Mouse (Mus musculus) Patski (cell line): ENCODE results near the gene Spdye4b. TPM values are rescaled to one million over a fixed set of nuclear protein-coding genes. Genes with fewer than 3 reads are reported as not detected.
"Not testable (repeated sequence)": the region's sequence is repeated elsewhere in the genome, so short reads cannot be mapped to it uniquely, and the experiment has no call there.

Source experiments
- ATAC-seq: fragments of 100-300 bp; one replicate; pipeline ENCODE4 v1.8.0; 2021
- CTCF ChIA-PET: fragments of 350-600 bp; sonication (Branson Sonifier 250); formaldehyde crosslinking; loops from one replicate; lab custom pipeline; 2022; ENCODE audit warnings: inconsistent platforms; lab: Charles Lee
- POLR2A ChIA-PET: fragments of 350-600 bp; sonication (Branson Sonifier 250); formaldehyde crosslinking; loops from one replicate; lab custom pipeline; 2022; ENCODE audit warnings: antibody characterized with exemption, inconsistent platforms; lab: Charles Lee
- DNase-seq: peaks from one replicate; pipeline ENCODE4 v3.0.0-alpha.2; 2011; ENCODE audit warnings: low read depth, low spot score
- H3K27me3 ChIP-seq: fragments of 371-371 bp; one replicate; pipeline ENCODE4 v1.5.1; 2021
- CTCF ChIP-seq: fragments of 100-300 bp; IDR thresholded peaks from one replicate; pipeline ENCODE4 v1.5.1; 2021
- in situ Hi-C: fragments of 300-500 bp; cut with MboI; formaldehyde crosslinking; loops from 3 replicates; pipeline ENCODE4 v1.11.1; 2018; ENCODE audit warnings: low pct_unique_long_range_greater_than_20kb, mixed read lengths
- polyA plus RNA-seq: library from polyadenylated mRNA; unstranded; gene quantifications from one replicate; pipeline ENCODE4 v1.2.3, GENCODE M21; 2021

Spdye4b gene
- polyA plus RNA-seq, 1 experiment from 2014 or later = not detected

DNA sequence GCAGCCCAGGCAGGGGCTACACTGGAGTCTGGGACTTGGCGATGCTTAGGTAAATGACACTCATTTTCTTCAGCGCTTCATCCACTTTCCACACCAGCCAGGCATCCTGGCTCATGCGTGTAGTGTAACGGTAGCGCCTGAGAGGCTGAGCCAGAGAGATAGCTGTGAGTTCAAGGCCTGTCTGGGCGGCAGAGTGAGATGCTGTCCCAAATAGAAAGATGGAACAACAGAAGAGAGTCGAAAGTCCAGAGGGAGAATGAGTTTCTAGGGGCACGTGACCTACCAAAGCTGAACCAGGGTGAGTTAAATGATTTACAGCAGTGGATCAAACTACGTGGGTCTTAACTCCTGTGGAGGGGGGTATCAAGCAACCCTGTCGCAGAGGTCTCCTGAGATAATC is 27.1 kb upstream of the Spdye4b start:
- DNase-seq (no peak), ATAC-seq (no peak)
- ChIA-PET POLR2A (no interaction called here), CTCF (no interaction called here)
- in situ Hi-C loops = no loop called here
- no peak for TF ChIP-seq CTCF
- H3K27me3 ChIP-seq = peaks cover 18% of the 10 kb centered on the region

- TF ChIP-seq CTCF = no peak
- peaks cover 20% of the 10 kb centered on the region for H3K27me3 ChIP-seq
- in situ Hi-C loops = no loop called here
- ATAC-seq = no peak
- CTCF ChIA-PET = no interaction called here
- DNase-seq = no peak
- POLR2A ChIA-PET = no interaction called here
These were observed 25.3 kb upstream of the Spdye4b start for GRCm38 (mm10) chr5:143155534-143155933.

- ChIA-PET CTCF (no interaction called here), POLR2A (no interaction called here)
- DNase-seq (no peak), ATAC-seq (no peak)
- H3K27me3 ChIP-seq = no peaks in the 10 kb centered on the region
- in situ Hi-C loops = no loop called here
- no peak for TF ChIP-seq CTCF
These were observed 15.2 kb upstream of the Spdye4b start for GRCm38 (mm10) chr5:143165508-143166070.

GRCm38 (mm10) chr5:143175970-143176369 is 4.8 kb upstream of the Spdye4b start:
- CTCF ChIA-PET = interaction anchor here (0.8 kb wide), 1 partner anchor 97 kb away, joined by 3 read pairs; no protein-coding TSS in a partner anchor
- H3K27me3 ChIP-seq = no peaks in the 10 kb centered on the region
- POLR2A ChIA-PET = no interaction called here
- no peak for DNase-seq
- no peak for TF ChIP-seq CTCF
- no peak for ATAC-seq
- in situ Hi-C loops = no loop called here

DNA sequence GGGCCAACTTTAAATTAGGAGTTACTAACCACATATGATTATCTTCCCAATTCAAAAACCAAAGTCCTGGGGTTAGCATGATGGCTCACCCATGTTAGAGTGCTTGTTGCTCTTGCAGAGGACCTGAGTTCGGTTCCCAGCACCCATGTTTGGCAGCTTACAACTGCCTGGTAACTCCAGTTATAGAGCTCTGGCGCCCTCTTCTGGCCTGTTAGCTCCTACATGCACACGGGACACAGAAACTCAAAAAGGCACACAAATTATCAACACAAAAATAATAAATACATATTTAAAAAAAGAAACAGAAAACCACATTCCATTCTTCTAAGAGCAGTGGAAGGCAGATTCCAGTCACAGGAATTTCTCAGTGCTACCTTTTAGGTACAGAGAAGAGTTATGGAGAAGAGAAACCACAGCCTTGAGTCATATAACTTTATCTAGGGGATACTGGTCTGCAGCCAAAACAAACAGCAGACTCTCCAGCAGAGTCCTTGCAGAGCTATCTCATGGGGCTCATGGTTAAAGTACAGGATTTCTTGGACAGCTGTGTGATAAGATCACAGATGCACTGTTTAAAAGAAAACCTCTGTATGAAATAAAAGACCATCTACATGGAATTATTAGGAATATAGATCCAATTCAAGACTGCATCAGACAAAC is 3.1 kb upstream of the Spdye4b start:
- ATAC-seq = no peak
- no peaks in the 10 kb centered on the region for H3K27me3 ChIP-seq
- TF ChIP-seq CTCF = peak; percentile 64
- in situ Hi-C loops = no loop called here
- CTCF ChIA-PET = no interaction called here
- peak; percentile 68 for DNase-seq
- POLR2A ChIA-PET = no interaction called here

DNA sequence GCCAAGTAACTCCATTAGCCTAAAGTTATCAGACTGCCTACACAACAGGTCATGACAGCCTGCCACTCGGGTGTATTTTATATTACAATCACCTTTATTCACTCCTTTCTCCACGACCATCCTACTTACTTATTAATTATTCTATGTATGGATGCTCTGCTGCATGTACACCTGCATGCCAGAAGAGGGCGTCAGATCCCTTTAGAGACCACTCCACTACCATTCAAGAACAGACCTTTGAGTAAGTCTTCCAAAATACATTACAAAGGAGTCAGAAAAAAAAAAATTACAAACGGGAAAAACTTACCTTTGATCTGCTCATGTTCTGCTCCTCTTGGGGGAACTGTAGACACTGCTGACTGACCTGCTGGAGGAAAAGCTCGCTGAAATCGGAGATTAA is 1.6 kb upstream of the Spdye4b start:
- no peak for DNase-seq

DNA sequence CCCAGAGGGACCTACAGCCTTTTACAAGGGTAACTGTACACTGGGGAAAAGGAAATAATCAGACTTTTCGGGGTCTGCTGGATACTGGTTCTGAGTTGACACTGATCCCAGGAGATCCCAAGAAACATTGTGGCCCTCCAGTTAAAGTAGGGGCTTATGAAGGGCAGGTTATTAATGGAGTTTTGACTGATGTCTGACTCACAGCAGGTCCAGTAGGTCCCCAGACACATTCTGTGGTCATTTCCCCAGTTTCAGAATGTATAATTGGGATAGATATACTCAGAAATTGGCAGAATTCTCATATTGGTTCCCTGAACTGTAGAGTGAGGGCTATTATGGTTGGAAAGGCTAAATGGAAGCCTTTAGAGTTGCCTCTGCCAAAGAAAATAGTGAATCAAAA is 7.2 kb downstream of the Spdye4b start:
- in situ Hi-C loops, DNase-seq, H3K27me3 ChIP-seq, POLR2A ChIA-PET, CTCF ChIA-PET, ATAC-seq: not testable (repeated sequence)

More for the DNA sequence above, 1.6 kb upstream of the Spdye4b start:
- TF ChIP-seq CTCF = peak; percentile 69
- ChIA-PET POLR2A (no interaction called here), CTCF (interaction anchor here (1.0 kb wide), 1 partner anchor 67 kb away, joined by 5 read pairs; the partner anchor contains the start of gene Rnf216)
- in situ Hi-C loops = no loop called here
- ATAC-seq = no peak
- H3K27me3 ChIP-seq = no peaks in the 10 kb centered on the region

- ChIA-PET CTCF (no interaction called here), POLR2A (no interaction called here)
- TF ChIP-seq CTCF = no peak
- DNase-seq (no peak), ATAC-seq (no peak)
- in situ Hi-C loops = no loop called here
- peaks cover 3% of the 10 kb centered on the region for H3K27me3 ChIP-seq
These were observed 12.0 kb downstream of the Spdye4b start for GRCm38 (mm10) chr5:143192806-143193205.

DNA sequence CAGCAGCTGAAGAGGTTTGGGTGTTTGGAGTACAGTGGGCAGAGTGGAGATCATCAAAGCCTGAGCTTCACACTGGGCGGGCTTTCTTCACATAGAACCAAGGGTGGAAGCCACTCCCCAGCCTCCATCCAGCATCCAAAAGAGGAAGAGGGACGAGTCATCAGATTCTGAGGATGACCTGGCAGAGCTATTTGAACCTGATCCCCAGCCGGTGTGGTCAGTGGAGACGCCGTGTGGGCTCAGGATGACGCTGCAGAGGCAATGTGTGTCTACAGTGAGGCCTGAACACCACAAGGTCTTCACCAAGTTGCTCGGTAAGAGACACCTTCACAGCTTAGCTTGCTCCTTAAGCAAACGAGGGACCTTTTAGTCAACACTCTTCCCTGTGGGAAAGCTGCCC is 13.9 kb downstream of the Spdye4b start:
- CTCF ChIA-PET, H3K27me3 ChIP-seq, ATAC-seq, in situ Hi-C loops, DNase-seq, POLR2A ChIA-PET: not testable (repeated sequence)

- no peak for TF ChIP-seq CTCF
- in situ Hi-C loops = no loop called here
- ChIA-PET CTCF (no interaction called here), POLR2A (no interaction called here)
- DNase-seq (no peak), ATAC-seq (no peak)
- H3K27me3 ChIP-seq = peaks cover 3% of the 10 kb centered on the region
These were observed 14.3 kb downstream of the Spdye4b start for GRCm38 (mm10) chr5:143195166-143195565.

DNA sequence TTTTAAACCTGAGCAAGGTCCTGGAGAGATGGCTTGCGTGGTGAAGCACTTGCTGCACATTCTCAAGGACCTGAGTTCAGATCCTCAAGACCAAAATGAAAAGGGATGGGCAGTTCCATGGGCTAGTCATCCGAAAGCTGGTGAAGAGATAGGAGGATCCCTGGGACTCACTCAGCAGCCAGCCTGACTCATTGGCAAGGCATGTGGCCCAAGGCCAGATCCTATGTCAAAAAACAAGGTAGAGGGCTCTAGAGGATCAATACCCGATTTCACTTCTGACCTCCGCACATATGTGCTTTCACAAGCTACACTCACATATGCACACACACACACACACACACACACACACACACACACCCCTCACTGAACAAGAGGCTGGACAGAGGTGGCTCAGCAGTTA is 15.7 kb downstream of the Spdye4b start:
- ATAC-seq = no peak
- in situ Hi-C loops = no loop called here
- CTCF ChIA-PET = no interaction called here
- no peak for TF ChIP-seq CTCF
- no peak for DNase-seq
- no peaks in the 10 kb centered on the region for H3K27me3 ChIP-seq
- POLR2A ChIA-PET = no interaction called here
